Mouse (Mus musculus) limb, embryonic 14.5 days (tissue): ENCODE results near the gene Pogz. TPM values are rescaled to one million over a fixed set of nuclear protein-coding genes. Genes with fewer than 3 reads are reported as not detected.
A peak's percentile ranks its signal among the peaks of the same experiment; 100 is the strongest.

Experiments
- ATAC-seq: fragments of 200-750 bp; cut with Nextera tagmentation; 2 replicates; pipeline ENCODE4 v1.8.0; 2017; ENCODE audit warnings: low read depth, moderate number of reproducible peaks, moderate TSS enrichment; ENCODE audit not compliant: low FRiP score
- DNase-seq: peaks from one replicate; pipeline ENCODE4 v3.0.0-alpha.2; 2015; ENCODE audit warnings: low spot score
- H3K27ac ChIP-seq: fragments of 300-500 bp; sonication (generic); replicated peaks from 2 replicates; pipeline ENCODE4 v1.5.1; 2014; ENCODE audit warnings: low read depth, mild to moderate bottlenecking, low read length, moderate library complexity, mixed read lengths
- H3K27me3 ChIP-seq: fragments of 300-500 bp; sonication (generic); 2 replicates; pipeline ENCODE4 v1.6.1; 2014; ENCODE audit warnings: low read length, mixed read lengths; ENCODE audit not compliant: control insufficient read depth, insufficient read depth
- H3K36me3 ChIP-seq: fragments of 300-500 bp; sonication (generic); 2 replicates; pipeline ENCODE4 v1.6.1; 2014; ENCODE audit warnings: mild to moderate bottlenecking, low read length, moderate library complexity, mixed read lengths; ENCODE audit not compliant: control insufficient read depth, insufficient read depth
- H3K4me1 ChIP-seq: fragments of 300-500 bp; sonication (generic); 2 replicates; pipeline ENCODE4 v1.6.1; 2014; ENCODE audit warnings: antibody characterized with exemption, low read length, mixed read lengths; ENCODE audit not compliant: control insufficient read depth, insufficient read depth
- H3K4me2 ChIP-seq: fragments of 300-500 bp; sonication (generic); replicated peaks from 2 replicates; pipeline ENCODE4 v1.6.1; 2014; ENCODE audit warnings: low read depth, mild to moderate bottlenecking, low read length, moderate library complexity; ENCODE audit not compliant: severe bottlenecking
- H3K4me3 ChIP-seq: fragments of 300-500 bp; sonication (generic); replicated peaks from 2 replicates; pipeline ENCODE4 v1.5.1; 2014; ENCODE audit warnings: low read length
- H3K9ac ChIP-seq: fragments of 300-500 bp; sonication (generic); 2 replicates; pipeline ENCODE4 v1.6.1; 2014; ENCODE audit warnings: mild to moderate bottlenecking, low read depth, low read length, moderate library complexity; ENCODE audit not compliant: severe bottlenecking
- H3K9me3 ChIP-seq: fragments of 300-500 bp; sonication (generic); 2 replicates; pipeline ENCODE4 v1.6.1; 2016; ENCODE audit warnings: low read length; ENCODE audit not compliant: control insufficient read depth
- POLR2A ChIP-seq: fragments of 200-500 bp; IDR thresholded peaks from 2 replicates; pipeline ENCODE4 v1.8.0; 2012; ENCODE audit warnings: inconsistent platforms, mild to moderate bottlenecking, moderate library complexity, borderline replicate concordance; ENCODE audit not compliant: insufficient read depth, insufficient read length; ENCODE audit errors: extremely low read depth
- WGBS: fragments of 180-500 bp; shearing (Covaris S2); extraction: QIAGEN DNeasy Blood & Tissue Kit; methylation state at CpG from one replicate; pipeline ENCODE4 v1.1.7; 2014; 5-methylcytosine and 5-hydroxymethylcytosine counted together
- polyA plus RNA-seq, 2 experiments: library from polyadenylated mRNA; depleted of rRNA in 1 of 2; stranded (reverse) in 1 of 2; unstranded in 1 of 2; fragments of >200 nt; fragmentation: Nextera tagmentation in 1 of 2; extraction: Ambion mirVana in 1 of 2; gene quantifications; 2 replicates each; pipeline versions ENCODE4 v1.2.1 to v1.2.3; 2012 to 2014

Pogz gene
- polyA plus RNA-seq, 2 experiments: 19.6 to 45.8 TPM

- no peak for TF ChIP-seq POLR2A
- H3K36me3 ChIP-seq: peaks cover 78% of the 10 kb centered on the region
- no peaks in the 10 kb centered on the region for H3K27me3 ChIP-seq
- no peak overlapping the region for H3K4me2 ChIP-seq
- no peaks in the 10 kb centered on the region for H3K4me1 ChIP-seq
- no peak overlapping the region for H3K4me3 ChIP-seq
- ATAC-seq (no peak), DNase-seq (no peak)
- no peak overlapping the region for H3K9ac ChIP-seq
- WGBS: 95% methylated on average over 3 of the region's 3 CpGs
- H3K9me3 ChIP-seq: no peaks in the 10 kb centered on the region
- H3K27ac ChIP-seq: no peak overlapping the region
Observed at GRCm38 (mm10) chr3:94869011-94869410, 31.6 kb downstream of the Pogz start.

- 91% methylated on average over 6 of the region's 6 CpGs for WGBS
- no peak for TF ChIP-seq POLR2A
- ATAC-seq: no peak
- Histone ChIP-seq H3K4me2 (no peak overlapping the region), H3K27ac (no peak overlapping the region), H3K9ac (no peak overlapping the region), H3K36me3 (peaks cover 98% of the 10 kb centered on the region), H3K4me1 (no peaks in the 10 kb centered on the region), H3K9me3 (no peaks in the 10 kb centered on the region), H3K27me3 (no peaks in the 10 kb centered on the region), H3K4me3 (no peak overlapping the region)
- no peak for DNase-seq
Observed at GRCm38 (mm10) chr3:94878618-94879017, 41.3 kb downstream of the Pogz start.

GRCm38 (mm10) chr3:94881840-94882239, 44.5 kb downstream of the Pogz start:
- WGBS: 64% methylated on average over 4 of the region's 4 CpGs
- H3K9ac ChIP-seq: no peak overlapping the region
- H3K4me3 ChIP-seq: no peak overlapping the region
- H3K4me2 ChIP-seq: no peak overlapping the region
- ATAC-seq (no peak), DNase-seq (no peak)
- TF ChIP-seq POLR2A: no peak
- H3K4me1 ChIP-seq: peaks cover 6% of the 10 kb centered on the region
- peaks cover 82% of the 10 kb centered on the region for H3K36me3 ChIP-seq
- H3K27ac ChIP-seq: no peak overlapping the region
- no peaks in the 10 kb centered on the region for H3K9me3 ChIP-seq
- H3K27me3 ChIP-seq: no peaks in the 10 kb centered on the region

- H3K4me2 ChIP-seq: no peak overlapping the region
- H3K27me3 ChIP-seq: no peaks in the 10 kb centered on the region
- WGBS: 89% methylated on average over 3 of the region's 3 CpGs
- no peak for ATAC-seq
- H3K9me3 ChIP-seq: no peaks in the 10 kb centered on the region
- no peak for TF ChIP-seq POLR2A
- H3K36me3 ChIP-seq: peaks cover 75% of the 10 kb centered on the region
- H3K4me3 ChIP-seq: no peak overlapping the region
- H3K4me1 ChIP-seq: peaks cover 11% of the 10 kb centered on the region
- no peak overlapping the region for H3K27ac ChIP-seq
- no peak overlapping the region for H3K9ac ChIP-seq
- no peak for DNase-seq
Observed at GRCm38 (mm10) chr3:94882579-94882978, 45.2 kb downstream of the Pogz start.

- H3K9ac ChIP-seq: peak within 1 kb of the TSS; percentile 82
- H3K4me3 ChIP-seq: peak within 1 kb of the TSS; percentile 96
- no peaks in the 10 kb centered on the region for H3K27me3 ChIP-seq
- ATAC-seq (peak; percentile 87), DNase-seq (peak; percentile 95)
- under 1% methylated on average over 61 of the region's 61 CpGs for WGBS
- TF ChIP-seq POLR2A: peak; percentile 40; the same call in 1 of the 2 replicates
- H3K27ac ChIP-seq: peak within 1 kb of the TSS; percentile 52; the same call in 1 of the 2 replicates
- H3K9me3 ChIP-seq: no peaks in the 10 kb centered on the region
- H3K4me1 ChIP-seq: peaks cover 11% of the 10 kb centered on the region
- peaks cover 36% of the 10 kb centered on the region for H3K36me3 ChIP-seq
- H3K4me2 ChIP-seq: peak within 1 kb of the TSS; percentile 78
Observed at GRCm38 (mm10) chr3:94886316-94887224, 49.2 kb downstream of the Pogz start, which contains the start of gene Psmb4. Gene Psmb4, minus strand, starts transcription at chr3:94886961.
